Mouse (Mus musculus) C2C12 (cell line): ENCODE results near the gene Pla2g2f.

ENCODE experiments used
- CEBPB ChIP-seq: IDR thresholded peaks from one replicate; pipeline ENCODE4 v1.6.1; 2011; ENCODE audit warnings: low read depth, mild to moderate bottlenecking, control low read depth, moderate library complexity
- CTCF ChIP-seq: IDR thresholded peaks from one replicate; pipeline ENCODE4 v1.5.1; 2011; ENCODE audit not compliant: control insufficient read depth, insufficient read depth, insufficient read length
- MAX ChIP-seq: IDR thresholded peaks from one replicate; pipeline ENCODE4 v1.6.1; 2011; ENCODE audit warnings: mild to moderate bottlenecking, control low read depth
- MYOD1 ChIP-seq: IDR thresholded peaks from one replicate; pipeline ENCODE4 v1.6.1; 2011; ENCODE audit warnings: low read depth; ENCODE audit not compliant: control insufficient read depth, insufficient read length
- MYOG ChIP-seq: IDR thresholded peaks from one replicate; pipeline ENCODE4 v1.6.1; 2011; ENCODE audit not compliant: control insufficient read depth, insufficient read length; ENCODE audit errors: extremely low read depth
- USF1 ChIP-seq: IDR thresholded peaks from one replicate; pipeline ENCODE4 v1.6.1; 2011; ENCODE audit warnings: low read depth, mild to moderate bottlenecking, control low read depth, moderate library complexity

DNA sequence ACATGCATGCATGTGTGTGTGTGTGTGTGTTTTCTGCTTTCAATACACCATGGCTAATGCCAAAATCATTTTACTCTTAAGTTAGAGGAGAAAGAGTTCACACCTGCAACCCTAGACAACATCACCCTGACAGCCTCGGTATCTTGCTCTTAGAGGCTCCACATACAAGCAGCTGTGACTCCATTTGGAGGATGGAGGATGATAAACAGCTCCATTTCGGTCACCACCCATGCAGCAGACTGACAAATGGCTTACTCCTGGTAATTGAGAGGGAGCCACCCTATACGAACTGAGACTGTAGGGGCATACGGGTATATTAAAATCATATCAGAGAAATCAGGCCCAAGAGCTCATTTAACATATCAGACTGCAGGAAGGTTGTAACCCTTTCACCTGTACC lies 31.0 kb upstream of the Pla2g2f start:
- TF ChIP-seq CTCF (no peak), CEBPB (no peak), USF1 (no peak), MYOD1 (no peak), MAX (no peak), MYOG (no peak)
